Mouse (Mus musculus): ENCODE measurements around the gene Chchd2.
"Not testable (repeated sequence)": the region's sequence is repeated elsewhere in the genome, so short reads cannot be mapped to it uniquely, and the experiment has no call there.

The Chchd2 gene

GRCm38 (mm10) chr5:129886911-129887636, at the start of gene Chchd2:
Chchd2 (minus strand) TSS chr5:129887470.
- peak; percentile 95 for DNase-seq

- no peak for DNase-seq
Observed at GRCm38 (mm10) chr5:129936941-129937340, 49.7 kb upstream of the Chchd2 start.

- peak in 1 of 2 experiments; percentile 8 for DNase-seq
Observed at GRCm38 (mm10) chr5:129929924-129930855, 42.9 kb upstream of the Chchd2 start.

GRCm38 (mm10) chr5:129925933-129926332, 38.7 kb upstream of the Chchd2 start:
- DNase-seq = no peak

GRCm38 (mm10) chr5:129924820-129925452, 37.7 kb upstream of the Chchd2 start:
- no peak for DNase-seq

GRCm38 (mm10) chr5:129921972-129922371, 34.7 kb upstream of the Chchd2 start:
- DNase-seq = no peak

- no peak for DNase-seq
Observed at GRCm38 (mm10) chr5:129919320-129919719, 32.0 kb upstream of the Chchd2 start.

- no peak for DNase-seq
Observed at GRCm38 (mm10) chr5:129918752-129919151, 31.5 kb upstream of the Chchd2 start.

DNA sequence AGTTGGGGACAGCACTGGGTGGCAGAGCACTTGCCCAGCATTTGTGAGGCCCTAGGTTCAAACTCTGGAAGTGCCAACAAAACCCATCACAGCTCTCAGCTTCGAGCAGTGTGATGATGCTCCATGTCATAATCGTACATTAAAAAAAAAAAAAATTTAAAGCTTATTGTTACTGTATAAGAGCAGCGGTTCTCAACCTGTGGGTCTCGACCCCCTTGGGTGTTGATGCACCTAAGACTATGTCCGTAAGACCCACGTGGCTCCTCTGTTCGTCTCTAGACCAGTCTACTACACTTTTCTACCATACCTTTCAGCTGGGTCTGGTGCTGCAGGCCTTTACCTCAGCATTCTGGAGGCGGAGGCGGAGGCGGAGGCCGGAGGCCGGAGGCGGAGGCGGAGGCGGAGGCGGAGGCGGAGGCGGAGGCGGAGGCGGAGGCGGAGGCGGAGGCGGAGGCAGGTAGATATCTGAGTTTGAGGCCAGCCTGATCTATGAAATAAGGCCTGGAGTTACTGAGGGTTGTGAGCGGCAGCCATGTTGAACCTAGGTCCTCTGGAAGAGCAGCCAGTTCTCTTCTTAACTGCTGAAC, 30.9 kb upstream of the Chchd2 start:
- no peak for DNase-seq

DNA sequence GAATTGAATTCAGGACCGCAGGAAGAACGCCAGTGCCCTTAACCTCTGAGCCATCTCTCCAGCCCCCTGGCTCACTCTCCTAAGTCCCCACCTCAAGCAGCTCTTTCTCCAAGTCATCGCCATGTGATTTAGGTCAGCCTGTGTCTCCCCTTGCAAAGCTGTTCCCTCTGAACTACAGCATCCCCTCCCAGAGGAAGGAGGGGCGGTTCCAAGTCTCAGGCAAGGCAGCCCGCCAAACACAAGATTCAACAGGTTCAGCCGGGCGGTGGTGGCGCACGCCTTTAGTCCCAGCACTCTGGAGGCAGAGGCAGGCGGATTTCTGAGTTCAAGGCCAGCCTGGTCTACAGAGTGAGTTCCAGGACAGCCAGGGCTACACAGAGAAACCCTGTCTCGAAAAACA, 28.2 kb upstream of the Chchd2 start:
- not testable (repeated sequence) for DNase-seq

GRCm38 (mm10) chr5:129914024-129914423, 26.8 kb upstream of the Chchd2 start:
- peak; percentile 41 to 54 for DNase-seq

GRCm38 (mm10) chr5:129909591-129909990, 22.3 kb upstream of the Chchd2 start:
- no peak for DNase-seq

- DNase-seq = peak in 1 of 2 experiments; percentile 5
Observed at GRCm38 (mm10) chr5:129909147-129909546, 21.9 kb upstream of the Chchd2 start.

DNA sequence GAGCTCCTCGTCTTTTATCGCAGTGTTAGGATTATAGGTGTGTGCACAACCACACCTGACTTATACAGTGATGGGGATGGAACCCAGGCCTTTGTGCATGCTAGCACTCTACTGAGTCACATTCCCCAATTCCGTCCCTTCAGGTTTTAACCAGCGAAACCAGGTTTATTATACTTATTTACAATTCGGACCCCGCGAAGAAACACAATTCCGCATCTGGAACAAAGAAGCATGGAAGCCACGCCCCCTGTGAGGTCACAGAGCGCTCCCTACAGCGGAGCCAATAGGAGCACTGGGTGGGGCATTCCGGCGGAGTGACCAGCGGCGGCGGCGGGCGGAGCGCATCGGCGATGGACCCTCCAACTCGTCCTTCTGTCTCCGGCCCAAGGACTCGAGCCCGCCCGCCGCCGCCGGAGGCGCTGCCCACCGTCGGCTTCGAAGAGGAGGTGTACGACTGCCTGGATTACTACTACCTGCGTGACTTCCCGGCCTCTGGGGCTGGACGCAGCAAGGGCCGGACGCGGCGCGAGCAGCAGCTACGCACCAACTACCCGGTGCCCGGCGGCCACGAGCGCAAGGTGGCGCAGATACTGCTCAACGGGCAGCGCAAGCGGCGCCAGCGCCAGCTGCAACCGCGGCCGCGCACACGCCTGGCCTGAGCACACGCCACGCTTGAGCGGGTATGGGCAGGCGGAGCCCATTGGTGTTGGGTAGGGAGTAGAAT, 21.1 kb upstream of the Chchd2 start, which contains the start of gene Nupr1l:
TSS of gene Nupr1l (plus strand) at position 299 of the 724 bp plus-strand sequence.
- peak; percentile 97 for DNase-seq

DNA sequence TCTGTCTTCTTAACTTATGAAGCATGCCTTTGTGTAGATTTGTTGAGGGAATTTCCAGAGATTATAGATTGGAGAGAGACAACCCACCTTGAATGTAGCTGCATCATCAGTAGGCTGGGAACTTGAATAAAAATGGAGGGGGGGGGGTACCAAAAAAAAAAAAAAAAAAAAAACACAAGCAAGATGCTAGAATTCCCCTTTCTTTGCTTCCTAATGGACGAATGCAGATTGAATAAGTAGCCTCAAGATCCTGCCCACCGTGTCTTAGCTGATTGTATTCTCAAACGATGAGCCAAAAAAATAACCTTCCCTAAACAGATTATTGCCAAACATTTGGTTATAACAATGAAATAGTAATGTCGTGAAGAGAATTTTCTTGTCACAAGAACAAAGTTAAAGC, 20.5 kb upstream of the Chchd2 start:
- DNase-seq = no peak

DNA sequence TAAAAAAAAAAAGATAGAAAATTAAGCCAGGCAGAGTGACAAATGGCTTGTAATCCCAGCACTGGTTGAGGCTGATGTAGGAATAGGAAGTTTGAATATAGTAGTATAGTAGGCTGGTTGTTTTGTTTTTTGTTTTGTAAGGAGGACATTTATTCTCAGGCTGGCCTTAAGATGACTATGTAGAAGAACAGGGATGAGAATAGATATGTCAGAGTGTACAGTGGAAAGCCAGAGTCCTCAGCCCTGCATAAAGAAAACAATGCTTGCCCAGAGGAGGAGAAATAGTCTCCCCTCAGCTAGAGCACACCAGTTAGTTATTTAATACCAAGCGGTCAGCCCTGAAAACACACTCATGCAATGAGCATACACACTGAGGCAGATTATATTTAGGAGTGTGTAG, 11.2 kb upstream of the Chchd2 start, which contains the start of gene Phkg1:
TSS of gene Phkg1 (minus strand) at position 101 of the 400 bp plus-strand sequence.
- DNase-seq = no peak

GRCm38 (mm10) chr5:129895198-129896088, 8.2 kb upstream of the Chchd2 start, which contains the start of gene Zbed5:
Zbed5 (plus strand) TSS chr5:129895723.
- DNase-seq = peak; percentile 91 to 92

- not testable (repeated sequence) for DNase-seq
Observed at GRCm38 (mm10) chr5:129890390-129890789, 3.1 kb upstream of the Chchd2 start.

GRCm38 (mm10) chr5:129886271-129886670, 999 bp downstream of the Chchd2 start:
- peak in 1 of 2 experiments; percentile 26 for DNase-seq

DNA sequence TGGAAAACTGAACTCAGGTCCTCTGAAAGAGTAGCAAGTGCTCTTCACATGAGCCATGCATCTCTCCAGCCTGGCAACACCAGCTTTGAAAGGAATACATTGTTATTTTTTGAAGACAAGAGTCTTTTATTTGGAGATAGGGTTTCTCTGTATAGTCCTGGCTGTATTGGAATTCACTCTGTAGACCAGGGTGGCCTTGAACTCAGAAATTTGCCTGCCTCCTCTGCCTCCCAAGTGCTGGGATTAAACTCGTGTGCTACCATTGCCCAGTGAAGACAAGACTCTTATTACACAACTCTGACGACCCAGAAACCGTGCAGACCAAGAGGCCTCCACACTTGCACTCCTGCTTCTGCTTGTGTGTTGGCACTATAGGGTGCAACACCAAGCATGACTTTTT, 7.4 kb downstream of the Chchd2 start:
- no peak for DNase-seq

DNA sequence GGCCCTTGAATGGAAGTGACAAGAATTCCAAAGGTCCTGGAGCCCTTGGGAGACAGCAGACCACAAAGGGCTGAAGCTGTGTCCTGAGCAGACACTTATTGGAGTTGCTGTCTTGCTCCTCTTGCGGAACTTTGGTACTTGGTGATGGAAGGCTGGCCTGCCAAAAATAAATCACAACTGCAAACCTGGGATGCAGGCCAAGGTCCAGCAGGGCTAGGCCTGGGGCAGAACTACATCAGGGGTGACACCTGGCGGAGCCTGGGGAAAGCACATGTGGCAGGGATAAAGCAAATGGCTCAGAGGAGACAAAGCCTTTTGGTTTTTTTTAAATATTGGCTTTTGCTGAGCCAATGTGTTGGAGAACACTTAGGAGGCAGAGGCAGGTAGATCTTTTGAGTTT, 8.3 kb downstream of the Chchd2 start:
- DNase-seq = peak; percentile 78 to 81
